Mouse (Mus musculus) adipocyte (in vitro differentiated cells): Measurements from ENCODE around the gene Dab2ip.

Source experiments
- DNase-seq: peaks from one replicate; pipeline ENCODE4 v3.0.0-alpha.2; 2016; ENCODE audit warnings: low spot score

The Dab2ip gene

GRCm38 (mm10) chr2:35622261-35623103, 64.4 kb downstream of the Dab2ip start:
- no peak for DNase-seq

GRCm38 (mm10) chr2:35623104-35623377, 65.0 kb downstream of the Dab2ip start:
- DNase-seq: no peak

- DNase-seq: no peak
Observed at GRCm38 (mm10) chr2:35623431-35624148, 65.5 kb downstream of the Dab2ip start.

GRCm38 (mm10) chr2:35624380-35625006, 66.4 kb downstream of the Dab2ip start:
- no peak for DNase-seq

- no peak for DNase-seq
Observed at GRCm38 (mm10) chr2:35625007-35625380, 66.9 kb downstream of the Dab2ip start.

GRCm38 (mm10) chr2:35625526-35625925, 67.5 kb downstream of the Dab2ip start:
- no peak for DNase-seq

- DNase-seq: no peak
Observed at GRCm38 (mm10) chr2:35626181-35626727, 68.2 kb downstream of the Dab2ip start.

- no peak for DNase-seq
Observed at GRCm38 (mm10) chr2:35627298-35627898, 69.3 kb downstream of the Dab2ip start.

GRCm38 (mm10) chr2:35628052-35628451, 70.0 kb downstream of the Dab2ip start:
- no peak for DNase-seq

- no peak for DNase-seq
Observed at GRCm38 (mm10) chr2:35628656-35629055, 70.6 kb downstream of the Dab2ip start.

GRCm38 (mm10) chr2:35629126-35629525, 71.1 kb downstream of the Dab2ip start:
- DNase-seq: no peak

- DNase-seq: no peak
Observed at GRCm38 (mm10) chr2:35633392-35633791, 75.3 kb downstream of the Dab2ip start.

- no peak for DNase-seq
Observed at GRCm38 (mm10) chr2:35634963-35635362, 76.9 kb downstream of the Dab2ip start.

GRCm38 (mm10) chr2:35635541-35635940, 77.5 kb downstream of the Dab2ip start:
- DNase-seq: peak; percentile 14

- no peak for DNase-seq
Observed at GRCm38 (mm10) chr2:35637880-35638535, 79.9 kb downstream of the Dab2ip start.

- no peak for DNase-seq
Observed at GRCm38 (mm10) chr2:35639799-35640198, 81.7 kb downstream of the Dab2ip start.

GRCm38 (mm10) chr2:35640576-35640975, 82.5 kb downstream of the Dab2ip start:
- DNase-seq: no peak

- DNase-seq: no peak
Observed at GRCm38 (mm10) chr2:35642224-35642623, 84.2 kb downstream of the Dab2ip start.

- DNase-seq: no peak
Observed at GRCm38 (mm10) chr2:35646553-35646952, 88.5 kb downstream of the Dab2ip start.

GRCm38 (mm10) chr2:35649708-35650107, 91.6 kb downstream of the Dab2ip start:
- peak; percentile 82 for DNase-seq

- DNase-seq: peak; percentile 60
Observed at GRCm38 (mm10) chr2:35651297-35651731, 93.2 kb downstream of the Dab2ip start.

GRCm38 (mm10) chr2:35652984-35653383, 94.9 kb downstream of the Dab2ip start:
- no peak for DNase-seq
